Mouse (Mus musculus): Measurements from ENCODE around the gene Endog. TPM values are rescaled to one million over a fixed set of nuclear protein-coding genes. Genes with fewer than 3 reads are reported as not detected.
"Not testable (repeated sequence)": the region's sequence is repeated elsewhere in the genome, so short reads cannot be mapped to it uniquely, and the experiment has no call there.

Endog gene
- polyA plus RNA-seq, 1 experiment from 2014 or later: 14.6 TPM

GRCm38 (mm10) chr2:30133613-30134377 lies 37.5 kb upstream of the Endog start, which contains the start of gene Tbc1d13:
Gene Tbc1d13 (plus strand): TSS chr2:30133746.
- Histone ChIP-seq H3K4me3 (ENCODE audit: low read depth, low read length) (peak within 1 kb of the TSS; percentile 85), H3K27ac (ENCODE audit: low read depth, low read length) (0 out of 2 replicates have a peak within 1 kb of the TSS, but pooled peaks have one; percentile 44), H3K4me2 (ENCODE audit: low read depth) (peak within 1 kb of the TSS; percentile 92), H3K36me3 (ENCODE audit: control insufficient read depth, insufficient read depth, low read length) (peaks cover 4% of the 10 kb centered on the region; the same call in 1 of the 2 replicates), H3K9me3 (ENCODE audit: control insufficient read depth, low read length) (no peaks in the 10 kb centered on the region), H3K4me1 (ENCODE audit: control insufficient read depth, insufficient read depth, low read length) (peaks cover 12% of the 10 kb centered on the region), H3K9ac (ENCODE audit: low read length) (peak within 1 kb of the TSS; percentile 87), H3K27me3 (ENCODE audit: control insufficient read depth, insufficient read depth, low read length) (no peaks in the 10 kb centered on the region)
- peak; percentile 90 for ATAC-seq (ENCODE audit: insufficient read depth, low FRiP score, low TSS enrichment)
- under 1% methylated on average over 46 of the region's 46 CpGs for WGBS
- peak; percentile 97 for DNase-seq (ENCODE audit: low spot score)

GRCm38 (mm10) chr2:30134378-30134711 lies 36.9 kb upstream of the Endog start:
- Histone ChIP-seq H3K4me1 (ENCODE audit: control insufficient read depth, insufficient read depth, low read length) (peaks cover 12% of the 10 kb centered on the region), H3K36me3 (ENCODE audit: control insufficient read depth, insufficient read depth, low read length) (peaks cover 4% of the 10 kb centered on the region; the same call in 1 of the 2 replicates), H3K9me3 (ENCODE audit: control insufficient read depth, low read length) (no peaks in the 10 kb centered on the region), H3K27me3 (ENCODE audit: control insufficient read depth, insufficient read depth, low read length) (no peaks in the 10 kb centered on the region), H3K27ac (ENCODE audit: low read depth, low read length) (no peak overlapping the region), H3K4me2 (ENCODE audit: low read depth) (peak overlapping the region; percentile 92), H3K9ac (ENCODE audit: low read length) (peak overlapping the region; percentile 87), H3K4me3 (ENCODE audit: low read depth, low read length) (peak overlapping the region; percentile 85)
- no peak for ATAC-seq (ENCODE audit: insufficient read depth, low FRiP score, low TSS enrichment)
- DNase-seq (ENCODE audit: low spot score): no peak
- 31% methylated on average over 6 of the region's 6 CpGs for WGBS

GRCm38 (mm10) chr2:30134928-30135620 lies 36.2 kb upstream of the Endog start:
- WGBS: 66% methylated on average over 10 of the region's 10 CpGs
- peaks cover 12% of the 10 kb centered on the region for H3K4me1 ChIP-seq (ENCODE audit: control insufficient read depth, insufficient read depth, low read length)
- no peak overlapping the region; the same call in 1 of the 2 replicates for H3K9ac ChIP-seq (ENCODE audit: low read length)
- no peak overlapping the region for H3K27ac ChIP-seq (ENCODE audit: low read depth, low read length)
- ATAC-seq (ENCODE audit: insufficient read depth, low FRiP score, low TSS enrichment) (no peak), DNase-seq (ENCODE audit: low spot score) (no peak)
- H3K9me3 ChIP-seq (ENCODE audit: control insufficient read depth, low read length): no peaks in the 10 kb centered on the region
- H3K4me3 ChIP-seq (ENCODE audit: low read depth, low read length): peak overlapping the region; percentile 85
- peaks cover 4% of the 10 kb centered on the region; the same call in 1 of the 2 replicates for H3K36me3 ChIP-seq (ENCODE audit: control insufficient read depth, insufficient read depth, low read length)
- H3K4me2 ChIP-seq (ENCODE audit: low read depth): peak overlapping the region; percentile 92
- no peaks in the 10 kb centered on the region for H3K27me3 ChIP-seq (ENCODE audit: control insufficient read depth, insufficient read depth, low read length)

- 91% methylated on average over 10 of the region's 10 CpGs for WGBS
- Histone ChIP-seq H3K27ac (ENCODE audit: low read depth, low read length) (no peak overlapping the region), H3K4me2 (ENCODE audit: low read depth) (no peak overlapping the region), H3K9ac (ENCODE audit: low read length) (no peak overlapping the region), H3K27me3 (ENCODE audit: control insufficient read depth, insufficient read depth, low read length) (no peaks in the 10 kb centered on the region), H3K4me3 (ENCODE audit: low read depth, low read length) (no peak overlapping the region), H3K9me3 (ENCODE audit: control insufficient read depth, low read length) (no peaks in the 10 kb centered on the region), H3K36me3 (ENCODE audit: control insufficient read depth, insufficient read depth, low read length) (peaks cover 7% of the 10 kb centered on the region), H3K4me1 (ENCODE audit: control insufficient read depth, insufficient read depth, low read length) (peaks cover 12% of the 10 kb centered on the region)
- ATAC-seq (ENCODE audit: insufficient read depth, low FRiP score, low TSS enrichment) (no peak), DNase-seq (ENCODE audit: low spot score) (no peak)
Measured at GRCm38 (mm10) chr2:30136458-30136857, 34.8 kb upstream of the Endog start.

GRCm38 (mm10) chr2:30140021-30140420 lies 31.3 kb upstream of the Endog start:
- 97% methylated on average over 4 of the region's 4 CpGs for WGBS
- not testable (repeated sequence) for H3K27ac ChIP-seq (ENCODE audit: low read depth, low read length); ATAC-seq (ENCODE audit: insufficient read depth, low FRiP score, low TSS enrichment); H3K9me3 ChIP-seq (ENCODE audit: control insufficient read depth, low read length); H3K4me3 ChIP-seq (ENCODE audit: low read depth, low read length); DNase-seq (ENCODE audit: low spot score); H3K27me3 ChIP-seq (ENCODE audit: control insufficient read depth, insufficient read depth, low read length); H3K4me2 ChIP-seq (ENCODE audit: low read depth); H3K4me1 ChIP-seq (ENCODE audit: control insufficient read depth, insufficient read depth, low read length); H3K9ac ChIP-seq (ENCODE audit: low read length)
- H3K36me3 ChIP-seq (ENCODE audit: control insufficient read depth, insufficient read depth, low read length): peaks cover 18% of the 10 kb centered on the region

GRCm38 (mm10) chr2:30144436-30144835 lies 26.9 kb upstream of the Endog start:
- Histone ChIP-seq H3K27me3 (ENCODE audit: control insufficient read depth, insufficient read depth, low read length) (no peaks in the 10 kb centered on the region), H3K9me3 (ENCODE audit: control insufficient read depth, low read length) (no peaks in the 10 kb centered on the region), H3K4me2 (ENCODE audit: low read depth) (no peak overlapping the region), H3K4me3 (ENCODE audit: low read depth, low read length) (no peak overlapping the region), H3K4me1 (ENCODE audit: control insufficient read depth, insufficient read depth, low read length) (no peaks in the 10 kb centered on the region), H3K9ac (ENCODE audit: low read length) (no peak overlapping the region), H3K27ac (ENCODE audit: low read depth, low read length) (no peak overlapping the region), H3K36me3 (ENCODE audit: control insufficient read depth, insufficient read depth, low read length) (peaks cover 34% of the 10 kb centered on the region)
- over 99% methylated on average over 4 of the region's 4 CpGs for WGBS
- DNase-seq (ENCODE audit: low spot score) (no peak), ATAC-seq (ENCODE audit: insufficient read depth, low FRiP score, low TSS enrichment) (no peak)

GRCm38 (mm10) chr2:30147466-30147865 lies 23.8 kb upstream of the Endog start:
- no peak for ATAC-seq (ENCODE audit: insufficient read depth, low FRiP score, low TSS enrichment)
- H3K4me3 ChIP-seq (ENCODE audit: low read depth, low read length): no peak overlapping the region
- no peak overlapping the region for H3K9ac ChIP-seq (ENCODE audit: low read length)
- peaks cover 36% of the 10 kb centered on the region for H3K36me3 ChIP-seq (ENCODE audit: control insufficient read depth, insufficient read depth, low read length)
- H3K9me3 ChIP-seq (ENCODE audit: control insufficient read depth, low read length): no peaks in the 10 kb centered on the region
- no peaks in the 10 kb centered on the region for H3K4me1 ChIP-seq (ENCODE audit: control insufficient read depth, insufficient read depth, low read length)
- H3K27me3 ChIP-seq (ENCODE audit: control insufficient read depth, insufficient read depth, low read length): no peaks in the 10 kb centered on the region
- no peak for DNase-seq (ENCODE audit: low spot score)
- no peak overlapping the region for H3K27ac ChIP-seq (ENCODE audit: low read depth, low read length)
- H3K4me2 ChIP-seq (ENCODE audit: low read depth): no peak overlapping the region
- 92% methylated on average over 4 of the region's 4 CpGs for WGBS

- no peaks in the 10 kb centered on the region for H3K9me3 ChIP-seq (ENCODE audit: control insufficient read depth, low read length)
- no peaks in the 10 kb centered on the region for H3K4me1 ChIP-seq (ENCODE audit: control insufficient read depth, insufficient read depth, low read length)
- no peak overlapping the region for H3K4me2 ChIP-seq (ENCODE audit: low read depth)
- ATAC-seq (ENCODE audit: insufficient read depth, low FRiP score, low TSS enrichment) (no peak), DNase-seq (ENCODE audit: low spot score) (no peak)
- peaks cover 26% of the 10 kb centered on the region for H3K36me3 ChIP-seq (ENCODE audit: control insufficient read depth, insufficient read depth, low read length)
- 94% methylated on average over 11 of the region's 11 CpGs for WGBS
- H3K27me3 ChIP-seq (ENCODE audit: control insufficient read depth, insufficient read depth, low read length): no peaks in the 10 kb centered on the region
- H3K4me3 ChIP-seq (ENCODE audit: low read depth, low read length): no peak overlapping the region
- no peak overlapping the region for H3K27ac ChIP-seq (ENCODE audit: low read depth, low read length)
- no peak overlapping the region for H3K9ac ChIP-seq (ENCODE audit: low read length)
Measured at GRCm38 (mm10) chr2:30151840-30152239, 19.5 kb upstream of the Endog start.

Data from neural tube, embryonic 11.5 days (tissue).